Mouse (Mus musculus) hindbrain, embryonic 14.5 days (tissue): ENCODE results near the gene Cntnap1. TPM values are rescaled to one million over a fixed set of nuclear protein-coding genes. Genes with fewer than 3 reads are reported as not detected.

ENCODE experiments used
- ATAC-seq: fragments of 200-750 bp; cut with Nextera tagmentation; 2 replicates; pipeline ENCODE4 v1.8.0; 2017; ENCODE audit warnings: moderate number of reproducible peaks, mild to moderate bottlenecking, moderate TSS enrichment, moderate library complexity; ENCODE audit not compliant: low FRiP score
- DNase-seq: peaks from one replicate; pipeline ENCODE4 v3.0.0-alpha.2; 2015; ENCODE audit warnings: low spot score
- H3K27ac ChIP-seq: fragments of 300-500 bp; sonication (generic); 2 replicates; pipeline ENCODE4 v1.5.1; 2014; ENCODE audit warnings: mild to moderate bottlenecking, moderate library complexity
- H3K27me3 ChIP-seq: fragments of 300-500 bp; sonication (generic); 2 replicates; pipeline ENCODE4 v1.6.1; 2014; ENCODE audit warnings: mild to moderate bottlenecking, low read length, mixed read lengths; ENCODE audit not compliant: control insufficient read depth, insufficient read depth
- H3K36me3 ChIP-seq: fragments of 300-500 bp; sonication (generic); replicated peaks from 2 replicates; pipeline ENCODE4 v1.6.1; 2014; ENCODE audit not compliant: control insufficient read depth, insufficient read depth
- H3K4me1 ChIP-seq: fragments of 300-500 bp; sonication (generic); replicated peaks from 2 replicates; pipeline ENCODE4 v1.6.1; 2014; ENCODE audit warnings: antibody characterized with exemption, low read length, mixed read lengths; ENCODE audit not compliant: control insufficient read depth, insufficient read depth
- H3K4me2 ChIP-seq: fragments of 300-500 bp; sonication (generic); replicated peaks from 2 replicates; pipeline ENCODE4 v1.6.1; 2014; ENCODE audit warnings: mild to moderate bottlenecking, moderate library complexity
- H3K4me3 ChIP-seq: fragments of 300-500 bp; sonication (generic); replicated peaks from 2 replicates; pipeline ENCODE4 v1.5.1; 2014; ENCODE audit warnings: mild to moderate bottlenecking, low read length
- H3K9ac ChIP-seq: fragments of 300-500 bp; sonication (generic); 2 replicates; pipeline ENCODE4 v1.6.1; 2014
- H3K9me3 ChIP-seq: fragments of 300-500 bp; sonication (generic); 2 replicates; pipeline ENCODE4 v1.6.1; 2016; ENCODE audit warnings: low read length; ENCODE audit not compliant: control insufficient read depth
- WGBS: fragments of 180-500 bp; shearing (Covaris S2); extraction: QIAGEN DNeasy Blood & Tissue Kit; methylation state at CpG from one replicate; pipeline ENCODE4 v1.1.7; 2014; 5-methylcytosine and 5-hydroxymethylcytosine counted together
- polyA plus RNA-seq: library from polyadenylated mRNA; unstranded; fragments of >200 nt; fragmentation: Nextera tagmentation; extraction: Ambion mirVana; gene quantifications from 2 replicates; pipeline ENCODE4 v1.2.1, GENCODE M21; 2014

Gene Cntnap1
- polyA plus RNA-seq, 1 experiment from 2014 or later: 6.5 TPM

GRCm38 (mm10) chr11:101188166-101188805 lies 18.0 kb downstream of the Cntnap1 start:
- H3K9me3 ChIP-seq: no peaks in the 10 kb centered on the region
- WGBS: 86% methylated on average over 11 of the region's 11 CpGs
- H3K36me3 ChIP-seq: peaks cover 2% of the 10 kb centered on the region; the same call in 1 of the 2 replicates
- no peaks in the 10 kb centered on the region for H3K27me3 ChIP-seq
- H3K4me2 ChIP-seq: no peak overlapping the region
- DNase-seq (no peak), ATAC-seq (no peak)
- H3K4me3 ChIP-seq: no peak overlapping the region
- H3K4me1 ChIP-seq: peaks cover 18% of the 10 kb centered on the region
- H3K27ac ChIP-seq: no peak overlapping the region
- no peak overlapping the region for H3K9ac ChIP-seq

- H3K4me3 ChIP-seq: no peak overlapping the region
- no peaks in the 10 kb centered on the region for H3K9me3 ChIP-seq
- peak; percentile 81 for ATAC-seq
Measured at GRCm38 (mm10) chr11:101189495-101190180, 19.3 kb downstream of the Cntnap1 start.

DNA sequence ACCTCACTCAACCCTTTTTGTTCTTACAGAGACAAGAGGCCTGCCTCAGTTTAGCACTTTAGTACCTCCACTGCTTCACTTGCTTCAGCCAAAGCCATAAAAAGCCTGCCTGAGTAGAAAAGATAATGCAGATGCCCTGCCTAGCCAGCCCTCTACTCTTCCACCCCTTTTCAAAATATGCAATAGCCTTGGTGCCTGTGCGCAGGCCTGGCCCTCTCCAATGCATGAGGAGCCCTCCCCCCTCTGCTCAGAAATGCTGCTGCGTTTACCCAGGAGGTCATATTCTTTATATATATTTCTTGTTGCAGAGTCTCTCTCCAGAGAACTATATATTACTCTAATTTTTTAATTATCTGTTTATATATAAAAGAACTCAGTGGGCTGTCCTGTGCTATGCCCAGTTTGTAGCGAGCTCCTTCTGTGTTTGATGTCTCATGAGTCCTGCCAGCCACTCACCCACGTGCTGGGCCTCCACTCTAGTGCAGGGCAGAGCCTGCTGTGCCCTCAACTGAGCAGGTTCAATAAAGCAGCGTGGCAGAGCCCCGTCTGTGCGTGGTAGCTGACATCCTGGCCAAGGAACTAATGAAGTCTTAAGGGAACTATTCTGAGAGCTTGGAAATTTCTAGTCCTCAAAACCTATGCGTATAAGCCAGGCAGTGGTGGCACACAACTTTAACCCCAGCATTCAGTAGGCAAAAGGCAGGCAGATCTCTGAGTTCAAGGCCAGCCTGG lies 20.0 kb downstream of the Cntnap1 start:
- ATAC-seq: 0 out of 2 replicates have a peak, but pooled peaks have one; percentile 24
- no peak for DNase-seq
- no peak overlapping the region; the same call in 1 of the 2 replicates for H3K9ac ChIP-seq

More at GRCm38 (mm10) chr11:101189495-101190180, 19.3 kb downstream of the Cntnap1 start:
- H3K27me3 ChIP-seq: no peaks in the 10 kb centered on the region
- H3K9ac ChIP-seq: no peak overlapping the region; the same call in 1 of the 2 replicates
- peaks cover 10% of the 10 kb centered on the region; the same call in 1 of the 2 replicates for H3K36me3 ChIP-seq
- H3K4me1 ChIP-seq: peaks cover 18% of the 10 kb centered on the region
- peak overlapping the region; percentile 70 for H3K27ac ChIP-seq
- H3K4me2 ChIP-seq: no peak overlapping the region
- peak; percentile 51 for DNase-seq
- WGBS: 11% methylated on average over 6 of the region's 6 CpGs

DNA sequence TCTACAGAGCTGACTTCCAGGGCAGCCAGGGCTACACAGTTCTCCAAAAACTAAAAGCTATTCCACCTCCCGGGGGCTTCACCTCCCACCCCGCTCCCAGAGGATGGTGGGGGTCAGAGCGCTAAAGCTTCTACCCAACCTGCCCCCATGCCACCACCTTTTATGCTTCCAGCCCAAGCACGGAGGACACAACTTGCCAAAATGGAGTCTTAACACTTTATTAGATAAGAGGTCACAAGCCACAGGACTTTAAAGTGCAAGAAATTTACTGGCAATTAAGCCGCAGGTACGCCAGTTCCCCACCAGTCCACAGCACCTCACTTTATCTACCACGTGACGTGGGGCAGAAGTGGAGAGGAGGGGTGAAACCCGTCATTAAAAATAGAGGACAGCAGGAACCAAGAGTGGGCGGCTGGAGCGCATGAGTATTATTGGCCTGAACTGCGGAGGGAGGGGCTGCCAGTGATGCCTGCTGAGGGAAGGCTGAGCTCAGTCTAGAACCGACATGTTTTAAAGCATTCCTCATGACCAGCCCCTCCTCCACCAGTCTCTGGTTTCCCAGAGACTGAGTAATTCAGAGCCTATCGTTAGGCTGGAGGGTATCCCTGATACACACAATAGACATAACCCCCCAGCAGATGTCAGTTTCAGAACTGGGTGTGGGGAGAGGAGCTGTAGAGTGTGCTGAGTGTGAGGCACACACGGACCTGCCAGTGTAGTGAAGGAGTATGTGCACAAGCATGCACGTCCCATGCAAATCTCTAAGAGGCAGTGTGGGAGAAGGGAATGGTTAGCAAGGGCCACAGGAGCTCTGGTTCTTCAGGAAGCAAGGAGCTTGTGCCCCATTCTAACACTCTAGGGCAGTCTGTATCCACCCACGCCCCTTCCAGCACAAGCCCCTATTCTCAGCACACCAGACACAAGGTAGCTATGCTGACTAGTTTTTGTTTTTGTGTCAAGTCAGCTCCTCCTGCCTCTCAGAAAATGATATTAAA lies 20.9 kb downstream of the Cntnap1 start:
- Histone ChIP-seq H3K9me3 (no peaks in the 10 kb centered on the region), H3K27me3 (no peaks in the 10 kb centered on the region), H3K4me2 (no peak overlapping the region), H3K4me3 (no peak overlapping the region), H3K9ac (no peak overlapping the region), H3K27ac (0 out of 2 replicates have a peak overlapping the region, but pooled peaks have one; percentile 70), H3K4me1 (peaks cover 18% of the 10 kb centered on the region), H3K36me3 (peaks cover 26% of the 10 kb centered on the region)
- DNase-seq: no peak
- no peak for ATAC-seq
- WGBS: 51% methylated on average over 17 of the region's 17 CpGs

More for the DNA sequence above, 20.0 kb downstream of the Cntnap1 start:
- Histone ChIP-seq H3K27ac (peak overlapping the region; percentile 70), H3K4me3 (no peak overlapping the region), H3K9me3 (no peaks in the 10 kb centered on the region), H3K27me3 (no peaks in the 10 kb centered on the region), H3K4me2 (no peak overlapping the region), H3K36me3 (peaks cover 17% of the 10 kb centered on the region), H3K4me1 (peaks cover 18% of the 10 kb centered on the region)
- WGBS: 24% methylated on average over 8 of the region's 8 CpGs

GRCm38 (mm10) chr11:101191919-101192470 lies 21.7 kb downstream of the Cntnap1 start:
- no peaks in the 10 kb centered on the region for H3K27me3 ChIP-seq
- no peak overlapping the region for H3K9ac ChIP-seq
- DNase-seq: no peak
- peaks cover 33% of the 10 kb centered on the region for H3K36me3 ChIP-seq
- no peak overlapping the region for H3K4me2 ChIP-seq
- 81% methylated on average over 4 of the region's 4 CpGs for WGBS
- H3K4me1 ChIP-seq: peaks cover 18% of the 10 kb centered on the region
- no peaks in the 10 kb centered on the region for H3K9me3 ChIP-seq
- ATAC-seq: no peak
- H3K4me3 ChIP-seq: no peak overlapping the region
- H3K27ac ChIP-seq: no peak overlapping the region

DNA sequence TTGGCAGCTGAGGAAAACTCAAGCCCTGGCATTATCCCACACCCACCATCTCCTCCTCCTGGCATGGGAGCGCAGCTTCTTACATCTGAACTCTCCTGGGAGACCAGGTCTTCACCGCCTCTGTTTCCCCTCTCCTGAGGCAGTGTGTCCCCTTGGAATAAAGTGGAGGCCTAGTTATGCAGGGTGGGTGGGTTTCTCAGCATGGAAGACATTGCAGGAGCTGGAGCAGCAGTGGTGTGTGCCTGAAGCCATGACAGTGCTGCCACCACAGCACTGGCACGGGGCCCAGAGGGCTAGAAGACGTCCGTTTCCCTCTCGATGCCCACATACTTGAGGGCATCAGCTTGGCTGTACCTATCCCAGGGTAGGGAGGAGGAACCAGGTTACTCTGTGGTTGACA lies 22.3 kb downstream of the Cntnap1 start:
- Histone ChIP-seq H3K4me2 (no peak overlapping the region), H3K36me3 (peaks cover 38% of the 10 kb centered on the region), H3K4me1 (peaks cover 18% of the 10 kb centered on the region), H3K27me3 (no peaks in the 10 kb centered on the region), H3K4me3 (no peak overlapping the region), H3K27ac (no peak overlapping the region), H3K9ac (no peak overlapping the region), H3K9me3 (no peaks in the 10 kb centered on the region)
- DNase-seq (no peak), ATAC-seq (no peak)
- WGBS: 90% methylated on average over 6 of the region's 6 CpGs

- no peak overlapping the region for H3K4me2 ChIP-seq
- H3K27me3 ChIP-seq: no peaks in the 10 kb centered on the region
- no peak overlapping the region for H3K27ac ChIP-seq
- no peak overlapping the region for H3K9ac ChIP-seq
- no peak for ATAC-seq
- WGBS: 89% methylated on average over 7 of the region's 7 CpGs
- DNase-seq: no peak
- peaks cover 18% of the 10 kb centered on the region for H3K4me1 ChIP-seq
- H3K9me3 ChIP-seq: no peaks in the 10 kb centered on the region
- H3K4me3 ChIP-seq: no peak overlapping the region
- peaks cover 43% of the 10 kb centered on the region for H3K36me3 ChIP-seq
Measured at GRCm38 (mm10) chr11:101193076-101193475, 22.8 kb downstream of the Cntnap1 start.

DNA sequence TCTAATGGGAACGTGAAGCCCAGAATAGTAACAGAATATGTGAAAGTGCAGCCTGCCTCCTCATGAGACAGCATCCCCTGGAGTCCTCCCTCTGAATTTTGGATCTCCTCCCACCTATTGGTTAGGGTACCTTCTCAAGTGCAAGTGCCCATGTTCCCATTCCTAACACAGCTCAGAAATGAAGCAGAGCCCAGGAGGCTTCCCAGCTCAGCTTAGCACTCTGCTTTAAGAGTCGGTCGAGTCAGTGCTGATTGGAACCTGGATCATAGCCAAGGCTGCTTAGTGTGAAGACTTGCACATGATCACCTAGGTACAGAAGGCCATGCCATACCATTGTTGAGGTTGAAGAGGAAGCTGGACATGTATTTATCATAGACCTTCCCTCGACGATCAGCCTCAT lies 23.8 kb downstream of the Cntnap1 start:
- Histone ChIP-seq H3K36me3 (peaks cover 53% of the 10 kb centered on the region), H3K4me2 (no peak overlapping the region)
- ATAC-seq: no peak

More for the DNA sequence above, 23.8 kb downstream of the Cntnap1 start:
- no peak overlapping the region for H3K27ac ChIP-seq
- peaks cover 15% of the 10 kb centered on the region for H3K4me1 ChIP-seq
- H3K9ac ChIP-seq: no peak overlapping the region
- H3K9me3 ChIP-seq: no peaks in the 10 kb centered on the region
- DNase-seq: no peak
- WGBS: 93% methylated on average over 5 of the region's 5 CpGs
- no peaks in the 10 kb centered on the region for H3K27me3 ChIP-seq
- no peak overlapping the region for H3K4me3 ChIP-seq
